Mouse (Mus musculus) brain, embryonic 18.5 days (tissue): Measurements from ENCODE around the gene 4833427G06Rik.

Source experiments
- DNase-seq: peaks from one replicate; pipeline ENCODE4 v3.0.0-alpha.2; 2012; ENCODE audit warnings: low read depth, low spot score

Gene 4833427G06Rik

GRCm38 (mm10) chr9:51068202-51068601 lies 33.7 kb downstream of the 4833427G06Rik start:
- DNase-seq, result no peak

DNA sequence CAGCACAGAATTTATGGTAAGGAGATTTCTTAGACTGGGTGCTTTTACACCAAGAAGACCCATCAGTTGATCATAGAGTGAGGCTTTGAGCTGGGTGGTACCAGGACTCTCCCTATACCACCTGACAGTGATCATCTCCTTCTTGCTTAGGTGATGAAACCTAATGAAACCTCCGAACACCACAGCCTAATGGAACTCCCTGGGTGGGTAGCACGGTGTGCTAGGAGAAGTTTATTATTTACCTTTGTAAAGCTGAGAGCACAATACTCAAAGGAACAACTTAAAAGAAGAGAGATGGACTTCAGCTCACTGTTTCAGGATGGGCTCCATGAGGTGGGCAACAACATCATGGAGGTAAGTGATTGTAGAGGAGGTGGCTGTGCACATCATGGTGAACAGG lies 41.3 kb downstream of the 4833427G06Rik start, which contains the start of gene Btg4:
TSS of gene Btg4 (plus strand) at position 301 of the 400 bp plus-strand sequence.
- no peak for DNase-seq

DNA sequence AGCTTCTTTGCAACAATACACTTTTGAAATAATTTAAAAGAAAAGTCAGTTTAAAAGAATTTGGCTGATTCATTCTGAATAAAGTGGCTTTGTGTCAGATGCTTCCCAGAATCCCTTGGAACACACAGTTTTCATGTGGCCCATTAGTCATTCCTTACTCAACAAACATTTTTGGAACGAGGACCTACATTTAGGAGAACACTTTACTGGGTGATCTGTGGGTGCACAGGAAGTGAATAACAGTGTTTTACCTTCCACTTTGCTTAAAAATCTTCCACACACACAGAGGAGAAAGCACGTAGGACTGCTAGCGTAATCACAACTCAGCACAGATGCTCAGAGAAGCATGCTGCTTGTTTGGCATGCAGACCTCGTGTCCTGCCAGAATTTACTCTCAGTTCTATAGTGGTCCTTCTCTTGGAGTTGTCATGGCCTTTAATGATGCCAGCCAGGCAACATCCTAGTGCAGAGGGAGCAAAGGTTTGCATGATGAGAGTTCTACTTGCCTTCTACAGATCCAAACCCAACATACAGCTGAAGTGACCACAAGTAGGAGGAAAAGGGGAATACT lies 42.8 kb downstream of the 4833427G06Rik start:
- no peak for DNase-seq

- no peak for DNase-seq
Observed at GRCm38 (mm10) chr9:51056360-51057324, 45.2 kb downstream of the 4833427G06Rik start.

- no peak for DNase-seq
Observed at GRCm38 (mm10) chr9:51052180-51052579, 49.7 kb downstream of the 4833427G06Rik start.

DNA sequence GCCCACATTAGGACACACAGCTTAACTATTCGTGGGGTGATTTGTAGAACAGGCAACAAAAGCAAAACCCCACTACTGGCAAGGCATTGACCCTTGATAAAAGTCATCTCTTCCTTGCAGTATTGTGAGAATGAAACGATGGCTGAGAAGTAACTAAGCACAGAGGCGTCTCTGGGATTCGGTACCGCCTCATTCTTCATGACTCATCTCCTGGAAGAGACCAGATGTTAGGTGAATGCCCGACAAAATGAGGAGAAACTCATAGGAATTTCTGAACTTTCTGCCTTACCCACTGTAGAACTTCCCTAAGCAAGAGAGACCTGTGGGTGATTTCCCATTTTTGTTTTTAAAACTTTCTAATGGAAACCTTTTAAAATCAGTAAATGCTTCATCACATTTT lies 59.7 kb downstream of the 4833427G06Rik start:
- DNase-seq, result no peak

DNA sequence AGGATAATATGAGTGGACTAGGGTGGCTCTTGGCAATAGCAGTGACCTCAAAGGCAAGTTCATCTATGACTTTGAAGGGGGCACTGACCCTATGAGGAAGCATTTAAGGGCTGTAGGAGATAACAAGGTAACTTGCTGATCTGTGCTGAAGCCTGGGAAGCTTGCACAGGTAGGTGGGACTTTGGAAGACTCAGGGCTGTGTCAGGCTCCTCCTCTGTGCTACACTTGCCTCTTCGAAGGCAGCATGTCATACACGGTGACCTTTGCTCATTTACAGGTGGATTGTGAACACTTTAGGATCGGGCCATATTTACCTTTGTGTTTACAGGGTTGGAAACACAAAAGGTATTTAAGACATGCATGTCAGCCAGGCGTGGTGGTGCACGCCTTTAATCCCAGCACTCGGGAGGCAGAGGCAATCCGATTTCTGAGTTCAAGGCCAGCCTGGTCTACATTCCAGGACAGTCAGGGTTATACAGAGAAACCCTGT lies 60.3 kb downstream of the 4833427G06Rik start:
- DNase-seq, result no peak

- DNase-seq, result no peak
Observed at GRCm38 (mm10) chr9:51032785-51033529, 68.9 kb downstream of the 4833427G06Rik start.

DNA sequence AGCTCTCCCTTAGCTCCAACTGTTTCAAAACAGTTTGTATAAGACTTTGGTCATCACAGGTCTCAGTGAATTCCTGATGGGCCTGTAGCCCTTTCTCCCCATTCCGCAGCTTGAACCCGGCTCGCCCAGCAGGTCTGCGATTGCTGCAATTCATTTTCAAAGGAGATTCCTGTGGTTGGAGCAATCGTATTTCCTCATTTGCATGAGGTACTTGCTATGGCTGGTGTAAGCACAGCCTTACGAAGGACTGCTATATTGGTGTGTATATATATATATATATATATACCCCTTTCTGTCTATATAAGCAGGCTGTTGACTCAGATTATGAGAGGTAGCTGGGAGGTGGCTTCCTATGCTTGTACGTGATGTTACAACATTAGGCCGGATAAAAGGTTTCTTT lies 69.6 kb downstream of the 4833427G06Rik start:
- no peak for DNase-seq

GRCm38 (mm10) chr9:51031603-51032002 lies 70.3 kb downstream of the 4833427G06Rik start:
- no peak for DNase-seq
